ENCODE assay signal across 10 mouse cellular contexts in genomic region chr4:141419398-141420191, GRCm38 (mm10). TPM values are rescaled to one million over a fixed set of nuclear protein-coding genes. Genes with fewer than 3 reads are reported as not detected.
DNase-seq lines count a peak whose midpoint lies in the region; ATAC-seq and TF ChIP-seq lines count a peak whose summit lies in the region.
"Had no signal": no experiment of that assay in that cellular context is flagged by ENCODE, and none has a peak within 500 bp of the region (broad histone marks: within the 10 kb centered on the region; RNA-seq: fewer than 3 reads in every experiment).

No protein-coding gene starts in this region.

- peaks cover 20% of the 10 kb centered on the region; the same call in 1 of the 2 replicates for H3K4me1 ChIP-seq in kidney, postnatal 0 days (replicated peaks; ENCODE audit: insufficient read depth, low read length)
- peaks cover 27% of the 10 kb centered on the region for H3K4me1 ChIP-seq in heart, embryonic 11.5 days (ENCODE audit: control insufficient read depth, insufficient read depth, low read length)
- no peaks in the 10 kb centered on the region for H3K4me1 ChIP-seq in hindbrain, embryonic 12.5 days

- no peaks in the 10 kb centered on the region for H3K27me3 ChIP-seq in kidney, postnatal 0 days (ENCODE audit: insufficient read depth, low read length)
- no peaks in the 10 kb centered on the region for H3K27me3 ChIP-seq in heart, embryonic 11.5 days (ENCODE audit: control insufficient read depth, insufficient read depth, low read length)
- H3K27me3 ChIP-seq in hindbrain, embryonic 12.5 days: peaks cover 30% of the 10 kb centered on the region

- peak; percentile 55 for DNase-seq in kidney, postnatal 0 days (ENCODE audit: low spot score)
- no peak for DNase-seq in kidney, adult 8-10 months
- DNase-seq in ES-CJ7 (ENCODE audit: low read depth, low spot score): peak; percentile 76
- DNase-seq in ovary, postnatal 10 days (ENCODE audit: low spot score): no peak
- no peak for DNase-seq in gastrocnemius, adult 18-20 months (ENCODE audit: low spot score)

- WGBS in kidney, postnatal 0 days: 46% methylated on average over 27 of the region's 27 CpGs
- 51% methylated on average over 27 of the region's 27 CpGs for WGBS in heart, embryonic 11.5 days (ENCODE audit: insufficient replicate concordance)
- 60% methylated on average over 27 of the region's 27 CpGs for WGBS in hindbrain, embryonic 12.5 days

- ATAC-seq in kidney, postnatal 0 days (replicated peaks; ENCODE audit: low FRiP score, low read depth): peak; percentile 22
- ATAC-seq in heart, embryonic 11.5 days (replicated peaks; ENCODE audit: insufficient number of reproducible peaks, low FRiP score, low TSS enrichment): no peak
- ATAC-seq in megakaryocyte, adult 5-6 weeks (ENCODE audit: poor library complexity, severe bottlenecking): peak; percentile 98
- ATAC-seq in hindbrain, embryonic 12.5 days (ENCODE audit: low FRiP score): no peak

- H3K9ac ChIP-seq in kidney, postnatal 0 days (ENCODE audit: low read depth, low read length): 0 out of 2 replicates have a peak overlapping the region, but pooled peaks have one; percentile 9
- peak overlapping the region; percentile 70 for H3K9ac ChIP-seq in heart, embryonic 11.5 days (ENCODE audit: low read depth, low read length)
- H3K9ac ChIP-seq in hindbrain, embryonic 12.5 days: no peak overlapping the region
- H3K9ac ChIP-seq: liver, embryonic 15.5 days had no signal

- peak overlapping the region; percentile 40; the same call in 1 of the 2 replicates for H3K27ac ChIP-seq in kidney, postnatal 0 days
- H3K27ac ChIP-seq in heart, embryonic 11.5 days (ENCODE audit: low read depth, low read length): peak overlapping the region; percentile 97
- H3K27ac ChIP-seq in hindbrain, embryonic 12.5 days: no peak overlapping the region
- H3K27ac ChIP-seq: liver, embryonic 15.5 days had no signal

- no peaks in the 10 kb centered on the region for H3K9me3 ChIP-seq in kidney, postnatal 0 days (replicated peaks; ENCODE audit: low read length)
- H3K9me3 ChIP-seq in heart, embryonic 11.5 days (replicated peaks; ENCODE audit: control insufficient read depth, low read length): no peaks in the 10 kb centered on the region
- no peaks in the 10 kb centered on the region for H3K9me3 ChIP-seq in hindbrain, embryonic 12.5 days (replicated peaks)
- H3K9me3 ChIP-seq: liver, embryonic 15.5 days had no signal

- no peak overlapping the region for H3K4me2 ChIP-seq in kidney, postnatal 0 days (ENCODE audit: low read length)
- H3K4me2 ChIP-seq in heart, embryonic 11.5 days: peak overlapping the region; percentile 60
- no peak overlapping the region for H3K4me2 ChIP-seq in hindbrain, embryonic 12.5 days (replicated peaks)
- H3K4me2 ChIP-seq: liver, embryonic 15.5 days had no signal

- TF ChIP-seq CTCF in kidney, postnatal 0 days (IDR thresholded peaks at IDR 0.05; ENCODE audit: low read depth): no peak

- H3K4me3 ChIP-seq in kidney, postnatal 0 days (replicated peaks; ENCODE audit: low read depth, low read length): no peak overlapping the region
- H3K4me3 ChIP-seq in heart, embryonic 11.5 days (ENCODE audit: low read depth, low read length): no peak overlapping the region; the same call in 1 of the 2 replicates
- no peak overlapping the region for H3K4me3 ChIP-seq in hindbrain, embryonic 12.5 days
- H3K4me3 ChIP-seq: liver, embryonic 15.5 days had no signal

- H3K36me3 ChIP-seq in kidney, postnatal 0 days (ENCODE audit: insufficient read depth, low read length): no peaks in the 10 kb centered on the region
- H3K36me3 ChIP-seq in heart, embryonic 11.5 days (ENCODE audit: control insufficient read depth, insufficient read depth, low read length): 0 out of 2 replicates have a peak, but pooled peaks cover 6% of the 10 kb centered on the region
- no peaks in the 10 kb centered on the region for H3K36me3 ChIP-seq in hindbrain, embryonic 12.5 days
- H3K36me3 ChIP-seq: liver, embryonic 15.5 days had no signal

RNA-seq across cellular contexts. Expression of gene Hspb7, which starts 1.0 kb away (rescaled TPM):
- polyA plus RNA-seq in kidney, postnatal 0 days (2015; fragmentation: Nextera tagmentation; extraction: Ambion mirVana): 0.29 and 0.41 TPM in 2 replicates
- 155 and 275 TPM in 2 replicates for polyA plus RNA-seq in heart, embryonic 11.5 days (2014; fragmentation: Nextera tagmentation; extraction: Ambion mirVana)
- not detected in 2 replicates for total RNA-seq in megakaryocyte, adult 5-6 weeks (2015)
- total RNA-seq in megakaryocyte, adult 5-6 weeks (2017): not detected in 2 replicates
- total RNA-seq in gastrocnemius, adult 18-20 months (2021): 100 to 1,000 TPM; 331 to 560 TPM
- polyA plus RNA-seq in hindbrain, embryonic 12.5 days (2016; fragmentation: Nextera tagmentation; extraction: Ambion mirVana): 0.10 TPM in 1 of 2 replicates, not detected in the other

RNA-seq across cellular contexts. Expression of gene Clcnkb, which starts 3.8 kb away (rescaled TPM):
- 155 and 161 TPM in 2 replicates for polyA plus RNA-seq in kidney, postnatal 0 days (2015; fragmentation: Nextera tagmentation; extraction: Ambion mirVana)
- polyA plus RNA-seq in heart, embryonic 11.5 days (2014; fragmentation: Nextera tagmentation; extraction: Ambion mirVana): 0.90 and 1.0 TPM in 2 replicates
- total RNA-seq in megakaryocyte, adult 5-6 weeks (2015): not detected in 2 replicates
- not detected in 2 replicates for total RNA-seq in megakaryocyte, adult 5-6 weeks (2017)
- under 1 TPM in 1 of 2 experiments, not detected in 1; 0.40 TPM for total RNA-seq in gastrocnemius, adult 18-20 months (2021)
- polyA plus RNA-seq in hindbrain, embryonic 12.5 days (2016; fragmentation: Nextera tagmentation; extraction: Ambion mirVana): not detected in 2 replicates
- polyA plus RNA-seq: liver, embryonic 15.5 days had no signal

RNA-seq across cellular contexts. Expression of gene Srarp, which starts 16.3 kb away (rescaled TPM):
- polyA plus RNA-seq in kidney, postnatal 0 days (2015; fragmentation: Nextera tagmentation; extraction: Ambion mirVana): 0.41 and 0.47 TPM in 2 replicates
- not detected in 2 replicates for polyA plus RNA-seq in heart, embryonic 11.5 days (2014; fragmentation: Nextera tagmentation; extraction: Ambion mirVana)
- not detected in 2 replicates for total RNA-seq in megakaryocyte, adult 5-6 weeks (2015)
- not detected in 2 replicates for total RNA-seq in megakaryocyte, adult 5-6 weeks (2017)
- total RNA-seq in gastrocnemius, adult 18-20 months (2021): 1 to 10 TPM in 1 of 2 experiments, under 1 TPM in 1; 0.87 to 1.0 TPM
- not detected in 2 replicates for polyA plus RNA-seq in hindbrain, embryonic 12.5 days (2016; fragmentation: Nextera tagmentation; extraction: Ambion mirVana)
- polyA plus RNA-seq: liver, embryonic 15.5 days had no signal

RNA-seq across cellular contexts. Expression of gene Clcnka, which starts 21.1 kb away (rescaled TPM):
- polyA plus RNA-seq in kidney, postnatal 0 days (2015; fragmentation: Nextera tagmentation; extraction: Ambion mirVana): 57.7 and 58.1 TPM in 2 replicates
- 0.14 and 0.42 TPM in 2 replicates for polyA plus RNA-seq in heart, embryonic 11.5 days (2014; fragmentation: Nextera tagmentation; extraction: Ambion mirVana)
- total RNA-seq in megakaryocyte, adult 5-6 weeks (2015): not detected in 2 replicates
- not detected in 2 replicates for total RNA-seq in megakaryocyte, adult 5-6 weeks (2017)
- total RNA-seq in gastrocnemius, adult 18-20 months (2021): not detected
- 0.66 and 1.3 TPM in 2 replicates for polyA plus RNA-seq in hindbrain, embryonic 12.5 days (2016; fragmentation: Nextera tagmentation; extraction: Ambion mirVana)
- polyA plus RNA-seq: liver, embryonic 15.5 days; urinary bladder, adult 2 months had no signal

RNA-seq across cellular contexts. Expression of gene Zbtb17, which starts 24.9 kb away (rescaled TPM):
- polyA plus RNA-seq in kidney, postnatal 0 days (2015; fragmentation: Nextera tagmentation; extraction: Ambion mirVana): 24.6 and 26.4 TPM in 2 replicates
- polyA plus RNA-seq in heart, embryonic 11.5 days (2014; fragmentation: Nextera tagmentation; extraction: Ambion mirVana): 19.1 and 21.3 TPM in 2 replicates
- total RNA-seq in megakaryocyte, adult 5-6 weeks (2015): 12.7 TPM in 2 replicates
- 12.5 and 19.4 TPM in 2 replicates for total RNA-seq in megakaryocyte, adult 5-6 weeks (2017)
- 10 to 100 TPM; 29.2 to 32.2 TPM for total RNA-seq in gastrocnemius, adult 18-20 months (2021)
- 50.7 and 56.6 TPM in 2 replicates for polyA plus RNA-seq in hindbrain, embryonic 12.5 days (2016; fragmentation: Nextera tagmentation; extraction: Ambion mirVana)

Comparison
In these comparisons a context has a peak if more than half of its experiments do, and no peak if none do; other contexts are left out.
1. DNase-seq: peak in kidney, postnatal 0 days (single experiment) and ES-CJ7 (single experiment); none in kidney, adult 8-10 months (0 of 2), ovary, postnatal 10 days (single experiment) and gastrocnemius, adult 18-20 months (single experiment).
2. ATAC-seq: peak in kidney, postnatal 0 days (single experiment) and megakaryocyte, adult 5-6 weeks (single experiment); none in heart, embryonic 11.5 days (single experiment) and hindbrain, embryonic 12.5 days (single experiment).
3. RNA of gene Hspb7, which starts 1.0 kb away (polyA plus RNA-seq): 155 to 275 TPM in heart, embryonic 11.5 days; 0.29 to 0.41 TPM in kidney, postnatal 0 days and 0.10 TPM in hindbrain, embryonic 12.5 days; every median in the first group is over 100 times any median in the second.
4. RNA of gene Clcnkb, which starts 3.8 kb away (polyA plus RNA-seq): 155 to 161 TPM in kidney, postnatal 0 days; 0.90 to 1.0 TPM in heart, embryonic 11.5 days and not detected in hindbrain, embryonic 12.5 days; every median in the first group is over 10 times any median in the second.